Mouse (Mus musculus): ENCODE measurements around the gene Tex9.

Gene Tex9

DNA sequence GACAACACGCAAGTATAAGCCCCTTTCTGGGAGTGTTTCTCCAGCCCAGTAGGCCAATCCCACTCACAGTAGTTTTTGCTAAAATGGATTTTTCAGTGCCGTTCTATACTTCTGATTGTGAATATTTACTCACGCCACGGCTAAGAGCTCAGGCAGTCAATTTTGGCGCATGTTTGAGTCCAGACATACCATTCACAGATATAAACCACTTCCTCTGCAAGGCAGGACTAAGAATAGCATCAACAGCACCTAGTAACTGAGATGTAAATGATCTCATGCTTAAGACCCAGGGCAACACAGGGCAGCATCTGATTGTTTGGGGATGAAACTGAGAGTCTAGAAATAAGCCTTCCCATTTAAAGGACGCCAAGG is at the start of gene Tex9:
Tex9 (minus strand) TSS at position 19 of the 372 bp plus-strand sequence.
- DNase-seq (ENCODE audit: low spot score in 2 of 2): no peak

DNA sequence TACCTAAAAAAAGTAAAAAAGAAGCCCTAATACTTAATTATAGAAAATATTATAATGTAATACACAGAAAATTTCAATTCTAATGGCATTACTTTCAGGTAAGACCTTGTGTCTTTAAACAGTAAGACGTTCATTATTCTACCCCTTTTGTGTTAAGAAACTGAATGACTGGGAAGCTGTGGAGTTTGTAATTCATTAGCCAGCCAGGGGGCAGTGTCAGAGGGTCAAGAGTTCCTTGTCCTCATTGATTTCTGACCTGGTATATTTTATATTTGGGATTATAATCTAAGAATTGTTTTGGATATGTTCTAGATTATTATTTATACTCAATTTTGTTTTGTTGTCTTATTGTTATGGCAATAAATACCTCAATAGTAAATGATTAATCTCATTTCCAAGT is 45.1 kb upstream of the Tex9 start:
- no peak for DNase-seq (ENCODE audit: low spot score in 2 of 2)

DNA sequence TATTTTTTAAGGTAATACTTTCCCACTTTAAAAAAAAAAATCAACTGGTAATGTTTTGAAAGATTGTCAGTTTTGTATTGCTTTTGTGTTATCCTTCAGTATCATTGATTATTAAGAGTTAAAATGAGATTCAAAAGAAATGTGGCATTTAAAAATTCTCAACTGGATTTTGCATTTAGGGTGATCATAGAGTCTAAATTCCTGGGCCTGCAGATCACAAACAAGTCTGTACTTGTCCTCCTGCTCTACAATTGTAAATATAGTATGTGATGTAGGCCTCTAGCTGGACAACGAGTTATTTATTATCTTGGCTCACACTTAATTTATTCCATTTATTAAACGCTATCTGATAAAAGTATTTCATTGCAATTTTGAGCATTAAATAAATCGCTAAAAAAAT is 43.4 kb upstream of the Tex9 start:
- no peak for DNase-seq (ENCODE audit: low spot score in 2 of 2)

DNA sequence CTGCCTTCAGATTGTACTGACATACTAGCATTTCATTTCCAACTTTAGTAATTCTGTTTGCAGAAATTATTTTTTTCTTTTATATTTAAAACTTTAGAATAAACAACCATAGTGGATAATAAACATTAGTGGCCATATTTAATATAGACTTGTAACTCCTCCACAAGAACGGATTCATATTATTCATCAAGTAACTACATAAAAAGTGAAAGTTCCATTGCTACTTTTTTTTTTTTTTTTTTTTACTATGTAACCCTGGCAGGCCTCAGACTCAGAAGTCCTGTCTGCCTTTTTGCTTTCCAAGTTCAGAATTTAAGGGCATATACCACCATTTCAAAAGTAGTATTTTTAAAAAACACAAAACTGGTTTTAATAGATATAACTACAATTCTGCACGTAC is 43.0 kb upstream of the Tex9 start:
- no peak for DNase-seq (ENCODE audit: low spot score in 2 of 2)

DNA sequence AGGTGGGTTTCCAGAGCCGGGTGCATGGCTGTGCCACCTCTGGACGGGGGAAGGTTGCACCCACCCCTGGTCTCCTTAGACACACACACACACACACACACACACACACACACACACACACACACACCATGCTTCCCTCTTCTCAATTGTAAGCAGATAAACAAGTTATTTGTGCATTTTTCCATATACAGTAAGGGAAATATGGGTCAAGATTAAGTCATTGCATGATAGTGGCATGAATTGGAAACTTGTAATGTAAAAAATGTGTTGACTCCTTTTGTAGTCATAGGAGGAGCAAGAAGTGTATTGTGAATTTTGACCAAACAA is 41.0 kb upstream of the Tex9 start:
- DNase-seq (ENCODE audit: low spot score in 2 of 2): no peak

DNA sequence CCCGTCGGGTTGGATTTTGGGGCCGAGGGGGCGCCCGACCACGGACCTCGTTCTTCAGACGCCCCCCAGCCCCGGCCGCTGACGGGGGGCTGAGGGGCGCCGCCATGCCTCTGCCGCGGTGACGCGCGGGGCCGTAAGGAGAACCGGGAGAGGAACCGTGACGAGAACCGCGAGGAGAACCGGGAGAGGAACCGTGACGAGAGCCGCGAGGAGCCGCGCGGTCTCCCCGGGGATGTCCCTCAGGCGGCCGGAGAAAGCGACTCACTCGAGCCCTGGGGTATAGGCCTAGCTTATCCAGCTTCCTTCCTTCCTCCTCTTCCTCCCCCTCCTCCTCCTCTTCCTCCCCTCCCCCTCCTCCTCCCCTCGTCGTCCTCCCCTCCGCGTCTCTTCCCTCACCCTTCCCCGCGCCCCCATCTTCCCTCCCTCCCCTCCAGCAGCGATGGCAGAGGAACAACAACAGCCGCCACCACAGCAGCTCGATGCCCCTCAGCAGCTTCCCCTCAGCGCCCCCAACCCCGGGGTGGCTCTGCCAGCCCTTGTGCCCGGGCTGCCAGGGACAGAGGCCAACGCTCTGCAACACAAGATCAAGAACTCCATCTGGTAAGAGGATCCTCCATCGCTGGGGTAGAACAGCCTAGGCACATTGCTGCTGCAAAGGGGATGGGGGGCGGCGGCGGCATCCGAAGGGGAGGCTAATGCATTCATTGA is 40.5 kb upstream of the Tex9 start:
- peak; percentile 54 to 84 for DNase-seq (ENCODE audit: low spot score in 2 of 2)

DNA sequence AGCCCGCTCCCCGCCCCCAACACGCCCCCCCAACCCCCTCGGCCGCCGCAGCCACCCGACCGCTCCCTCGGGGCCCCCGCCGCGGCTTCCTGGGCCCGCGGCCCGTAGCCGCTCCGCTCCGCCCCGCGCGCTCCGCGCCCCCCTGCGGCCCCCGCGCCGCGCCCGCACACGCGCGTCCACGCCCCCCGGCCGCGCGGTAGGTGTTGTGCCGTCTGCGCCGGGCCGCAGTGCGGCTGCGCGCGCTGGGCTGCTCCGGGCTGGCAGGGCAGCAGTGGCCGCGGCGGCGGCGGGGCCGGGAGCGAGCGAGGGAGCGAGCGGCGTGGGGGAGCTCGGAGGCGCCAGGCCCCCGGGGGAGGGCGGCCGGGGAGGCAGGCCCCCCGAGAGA is 40.0 kb upstream of the Tex9 start, which contains the start of gene Rfx7:
Rfx7 (plus strand) TSS at position 245 of the 385 bp plus-strand sequence.
- peak; percentile 76 to 88 for DNase-seq (ENCODE audit: low spot score in 2 of 2)

DNA sequence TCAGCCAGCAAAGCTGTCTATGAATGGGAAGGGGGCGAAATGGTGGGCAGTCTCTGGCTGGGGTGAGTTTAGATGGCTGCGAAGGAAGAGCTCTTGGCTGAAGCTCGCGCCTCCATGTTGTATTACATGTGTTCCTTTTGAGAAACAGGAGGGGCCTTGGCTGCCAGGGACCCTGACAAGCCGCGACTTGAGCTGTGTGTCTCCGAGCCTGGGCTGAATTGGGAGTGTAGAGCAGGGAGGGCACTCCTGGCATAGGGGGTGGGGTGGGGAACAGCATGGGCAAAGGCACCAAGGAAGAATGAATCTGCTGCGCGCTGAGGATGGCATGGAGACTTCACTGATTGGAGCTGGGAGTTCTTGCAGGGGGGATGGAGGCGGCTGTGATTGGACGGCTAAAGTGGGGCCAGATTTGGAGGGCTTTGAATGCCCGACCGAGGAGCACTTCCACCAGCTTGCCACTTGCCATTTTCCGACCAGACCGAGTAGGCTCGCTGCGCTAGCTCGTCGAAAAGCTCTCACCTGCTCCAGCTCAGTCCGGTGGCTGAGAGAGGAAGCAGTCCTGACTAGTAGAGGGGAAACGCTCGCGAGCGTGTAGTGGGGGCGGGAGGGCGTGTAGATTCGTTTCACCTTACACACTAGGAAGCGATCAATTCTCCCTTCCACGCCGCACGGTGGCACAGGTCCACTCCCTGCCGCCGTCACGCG is 39.4 kb upstream of the Tex9 start:
- peak; percentile 74 to 87 for DNase-seq (ENCODE audit: low spot score in 2 of 2)

DNA sequence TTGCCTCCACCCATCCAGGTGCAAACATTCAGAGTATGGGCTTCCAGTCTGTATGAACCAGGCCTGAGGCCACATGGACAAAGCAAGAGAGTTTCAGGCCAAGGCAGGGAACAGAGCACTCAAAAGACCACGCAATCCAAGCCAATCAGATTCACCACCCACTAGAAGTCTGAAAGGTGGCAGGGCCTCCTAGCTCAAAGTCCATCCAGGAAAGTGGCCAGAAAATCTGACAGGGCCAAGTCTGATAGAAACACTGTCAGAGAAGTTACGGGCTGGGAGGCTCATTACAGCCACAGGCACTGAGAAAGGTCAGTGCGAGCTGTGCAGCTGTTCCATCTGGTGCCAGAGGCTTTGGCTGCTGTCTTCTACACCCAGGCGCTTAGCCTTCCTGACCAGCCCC is 38.8 kb upstream of the Tex9 start:
- DNase-seq (ENCODE audit: low spot score in 2 of 2): peak; percentile 22 to 63

DNA sequence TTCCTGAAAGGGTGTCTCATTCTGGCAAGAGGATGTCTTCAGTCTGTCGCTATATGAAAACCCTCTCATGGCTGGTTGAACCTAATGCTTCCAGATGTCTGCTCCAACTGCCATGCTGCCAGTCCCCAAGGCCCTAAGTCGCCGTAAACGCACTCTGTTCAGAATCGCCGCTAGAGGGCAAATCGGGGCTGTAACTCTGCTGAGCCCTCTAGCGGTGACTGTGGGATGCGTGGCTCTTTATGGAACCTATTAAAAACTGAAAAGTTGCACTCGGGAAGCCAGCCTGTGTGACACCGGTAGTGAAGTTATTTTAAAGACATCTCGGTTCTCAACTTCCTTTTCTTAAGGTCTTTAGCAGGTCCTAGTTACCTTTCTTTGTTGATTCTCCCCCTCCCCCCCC is 38.2 kb upstream of the Tex9 start:
- peak; percentile 89 to 95 for DNase-seq (ENCODE audit: low spot score in 2 of 2)

DNA sequence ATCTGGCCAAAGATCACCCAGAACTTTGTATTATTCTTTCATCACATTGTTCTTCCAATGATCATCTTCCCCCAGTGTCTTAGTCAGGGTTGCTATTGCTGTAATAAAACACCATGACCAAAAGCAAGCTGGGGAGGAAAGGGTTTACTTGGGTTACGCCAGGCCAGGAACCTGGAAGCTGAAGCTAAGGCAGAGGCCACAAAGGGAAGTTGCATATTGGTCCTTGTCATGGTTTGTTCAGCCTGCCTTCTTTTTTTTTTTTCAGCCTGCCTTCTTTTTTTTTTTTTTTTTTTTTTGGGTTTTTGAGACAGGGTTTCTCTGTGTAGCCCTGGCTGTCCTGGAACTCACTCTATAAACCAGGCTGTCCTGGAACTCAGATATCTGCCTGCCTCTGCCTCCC is 34.1 kb upstream of the Tex9 start:
- no peak for DNase-seq (ENCODE audit: low spot score in 2 of 2)

DNA sequence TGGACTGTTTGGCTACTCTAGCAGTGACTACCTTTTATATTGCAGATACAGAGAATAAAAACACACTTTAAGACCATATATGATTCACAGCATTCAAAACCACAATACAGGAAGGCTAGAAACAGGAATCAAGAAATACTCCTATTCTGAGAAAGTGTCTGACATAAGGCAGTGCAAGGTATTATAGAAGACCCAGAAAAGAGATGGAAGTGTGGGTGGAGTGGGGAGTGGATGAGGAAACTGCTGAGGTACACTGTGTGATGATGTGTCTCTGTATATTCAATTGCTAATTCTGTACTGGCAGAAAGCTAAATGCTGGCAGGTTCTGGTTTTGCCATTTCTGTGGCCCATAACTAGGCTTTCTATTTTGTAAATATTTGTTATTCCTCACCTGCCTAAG is 28.8 kb upstream of the Tex9 start:
- no peak for DNase-seq (ENCODE audit: low spot score in 2 of 2)

DNA sequence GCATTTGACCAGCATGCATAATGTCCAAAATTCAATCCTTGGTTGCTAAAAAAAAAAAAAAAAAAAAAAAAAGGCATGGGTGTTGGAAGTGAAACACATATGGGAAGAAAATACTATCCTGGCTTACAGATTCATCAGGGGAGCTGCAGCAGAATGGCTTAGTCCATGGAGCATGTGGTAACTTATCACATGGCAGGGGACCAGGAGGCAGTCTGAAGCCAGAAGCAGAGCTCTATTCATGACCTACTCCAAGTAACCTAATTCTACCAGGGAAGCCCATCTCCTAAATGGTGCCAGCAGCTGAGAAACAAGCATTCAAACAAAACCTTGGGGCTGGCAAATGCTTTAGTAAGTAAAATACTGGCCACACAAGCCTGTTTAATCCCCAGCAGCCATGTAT is 27.2 kb upstream of the Tex9 start:
- DNase-seq (ENCODE audit: low spot score in 2 of 2): no peak

DNA sequence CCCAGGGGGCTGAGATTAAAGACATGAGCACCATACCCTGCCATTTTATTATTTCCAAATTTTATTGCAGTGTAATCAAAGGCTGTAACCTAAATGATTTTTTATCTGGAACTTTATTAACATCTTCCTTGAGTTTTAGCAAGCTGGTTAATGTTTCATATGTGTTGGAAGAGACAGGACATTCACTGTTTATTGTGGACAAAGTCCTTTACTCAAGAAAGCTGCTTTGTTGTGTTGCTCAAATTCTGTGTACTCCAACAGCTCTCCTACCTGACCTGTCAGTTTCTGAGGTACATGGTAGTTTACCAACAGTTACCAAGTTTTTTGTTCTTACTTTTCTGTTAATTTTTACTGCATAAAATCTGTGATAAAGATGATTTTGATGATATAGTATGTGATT is 23.4 kb upstream of the Tex9 start:
- DNase-seq (ENCODE audit: low spot score in 2 of 2): no peak

DNA sequence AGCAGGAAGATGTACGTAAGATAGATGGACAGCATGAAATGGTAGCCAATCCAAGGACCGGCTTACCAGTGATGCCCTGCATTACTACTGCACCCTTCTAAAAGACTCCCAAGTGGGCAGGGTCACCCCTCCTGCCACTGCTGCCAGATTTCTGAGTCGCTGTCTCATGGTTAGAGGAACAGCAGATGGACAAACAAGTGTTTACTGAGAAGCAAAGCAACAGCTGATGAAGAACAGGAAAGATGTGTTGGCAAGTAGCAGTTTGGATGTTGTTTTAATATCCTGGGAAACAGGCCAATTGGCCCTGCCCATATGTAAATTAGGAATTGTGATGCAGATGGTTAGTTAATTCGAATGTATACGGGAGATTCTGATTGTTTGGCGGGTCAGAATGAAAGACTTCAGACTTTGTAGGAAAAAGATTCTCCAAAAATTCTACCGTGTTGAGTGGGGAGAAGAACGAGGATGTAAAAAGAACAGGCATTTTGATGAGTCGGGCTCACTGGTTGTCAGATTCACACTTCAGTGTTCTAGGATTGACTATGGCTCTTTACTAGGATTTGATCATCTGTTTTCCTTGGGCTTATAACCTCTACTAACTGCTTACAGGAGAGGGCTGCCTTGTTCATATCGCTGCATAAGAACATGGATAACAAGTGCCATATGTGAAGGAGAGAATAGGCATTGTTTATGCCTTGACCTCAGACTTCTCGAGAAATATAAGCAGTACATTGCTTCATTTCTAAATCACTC is 20.4 kb upstream of the Tex9 start:
- DNase-seq (ENCODE audit: low spot score in 2 of 2): no peak

DNA sequence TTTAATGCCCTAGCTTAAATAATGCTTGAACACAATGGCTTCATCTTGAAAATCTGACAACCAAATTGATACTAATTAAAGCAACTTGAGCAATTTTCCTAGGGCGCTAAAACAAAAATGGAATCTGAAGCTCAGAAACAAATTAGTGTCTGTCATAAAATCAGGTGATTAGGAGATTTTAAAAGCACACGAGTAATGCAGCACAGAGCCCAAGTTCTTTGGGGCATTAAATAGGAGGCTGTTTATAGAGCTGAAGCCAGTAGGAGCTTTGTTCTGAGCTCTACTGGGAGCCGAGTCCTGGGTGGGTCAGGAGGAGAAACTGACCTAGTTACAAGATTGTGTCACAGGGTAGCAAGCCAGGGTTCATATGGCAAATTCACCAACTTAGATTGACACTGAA is 5.2 kb upstream of the Tex9 start:
- DNase-seq (ENCODE audit: low spot score in 2 of 2): no peak

DNA sequence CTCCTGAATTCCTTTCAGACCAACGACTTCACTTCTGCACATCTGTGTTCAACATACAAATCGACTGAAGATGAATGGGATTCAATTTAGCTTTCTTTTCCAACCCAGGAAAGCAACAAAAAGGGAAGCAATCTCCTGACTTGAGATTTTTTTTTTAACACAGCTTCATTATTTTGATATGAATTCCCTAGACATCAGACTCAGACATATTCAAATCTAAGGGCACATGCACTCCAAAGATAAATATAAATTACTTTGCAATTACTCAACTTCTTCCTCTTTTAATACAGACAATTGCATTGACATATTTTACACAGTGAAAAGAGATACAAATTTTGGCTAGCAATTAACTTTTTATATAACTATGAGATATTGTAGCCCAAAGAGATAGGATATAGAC is 4.7 kb upstream of the Tex9 start:
- no peak for DNase-seq (ENCODE audit: low spot score in 2 of 2)

DNA sequence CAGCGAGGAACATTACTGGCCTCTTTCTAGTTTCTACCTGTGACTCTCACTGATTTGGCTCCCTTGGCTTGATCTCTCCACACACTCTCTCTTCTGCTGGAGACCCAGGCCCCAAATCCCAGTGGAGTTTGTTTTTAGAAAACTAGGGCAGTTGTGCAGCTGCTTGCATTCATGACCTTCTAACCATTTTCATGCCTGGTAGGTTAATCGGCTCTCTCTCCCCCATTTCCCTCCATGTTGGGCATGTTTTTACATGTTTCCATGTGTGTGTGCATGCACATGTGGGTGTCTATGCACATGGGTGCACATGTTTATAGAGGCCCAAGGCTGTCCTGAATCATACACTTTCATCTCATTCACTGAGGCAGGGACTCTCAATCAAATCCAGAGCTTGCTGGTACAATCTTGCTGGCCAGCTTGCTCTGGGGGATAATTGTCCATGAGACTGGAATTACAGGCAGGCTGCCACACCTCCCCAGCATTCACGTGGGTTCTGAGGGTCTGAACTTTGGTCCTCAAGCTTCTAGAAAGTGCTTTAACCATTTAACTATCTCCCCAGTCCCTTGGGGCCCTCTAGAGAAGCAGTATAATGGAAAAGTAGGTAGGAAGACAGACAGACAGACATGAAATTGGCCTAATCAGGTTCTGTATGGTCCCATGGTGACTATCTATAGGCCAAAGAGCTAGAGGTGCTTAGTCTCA is 2.1 kb upstream of the Tex9 start:
- DNase-seq (ENCODE audit: low spot score in 2 of 2): no peak

DNA sequence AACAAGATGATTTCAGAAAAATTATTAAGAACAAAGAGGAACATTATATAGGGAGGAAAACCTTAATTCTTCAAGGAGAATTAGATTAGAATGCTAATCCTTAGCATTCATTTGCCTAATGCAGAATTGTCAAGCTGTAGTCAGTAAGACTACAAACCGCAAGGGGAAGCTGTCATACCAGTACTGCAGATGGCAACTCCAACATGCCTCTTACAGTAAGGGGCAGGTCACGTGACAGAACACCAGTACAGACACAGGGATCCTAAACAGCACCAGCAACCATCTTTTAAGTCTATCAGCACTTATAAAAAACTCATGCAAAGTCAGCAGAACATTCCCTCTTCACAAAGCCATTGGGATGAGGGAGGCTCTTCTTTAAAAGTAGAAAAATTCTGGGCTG is 1.5 kb upstream of the Tex9 start:
- peak in 1 of 2 experiments; percentile 28 for DNase-seq (ENCODE audit: low spot score in 2 of 2)

DNA sequence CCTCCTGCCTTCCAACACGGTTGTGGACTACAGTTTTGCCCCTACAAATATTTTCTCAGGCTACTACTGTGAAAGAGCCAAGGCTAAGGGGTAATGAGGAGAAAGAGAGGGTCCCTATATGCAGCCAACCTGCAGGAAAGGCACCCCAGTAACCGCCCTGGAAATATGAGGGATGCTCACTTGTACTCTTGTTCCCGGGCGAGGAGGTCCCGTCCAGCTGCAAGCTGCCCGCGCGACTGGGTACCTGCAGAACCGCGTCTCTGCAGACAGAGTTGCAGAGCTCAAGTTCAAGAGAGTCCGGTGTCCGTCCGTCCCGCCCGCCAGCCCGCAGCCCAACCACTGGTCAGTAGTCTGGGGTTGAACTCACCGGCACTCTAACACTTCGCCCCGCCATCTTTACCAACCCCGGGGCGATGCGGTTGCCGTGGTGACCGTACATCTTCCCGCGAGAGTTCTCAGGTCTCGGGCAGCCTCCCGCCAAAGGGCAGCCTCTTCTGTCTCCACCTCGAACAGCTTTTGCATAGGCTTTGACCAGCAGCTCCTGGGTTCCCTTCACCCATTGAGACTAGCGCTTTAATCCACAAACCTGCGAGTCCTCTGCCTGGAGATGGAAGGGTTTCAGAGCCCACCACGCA is 336 bp downstream of the Tex9 start:
- DNase-seq (ENCODE audit: low spot score in 2 of 2): peak; percentile 92 to 96

DNA sequence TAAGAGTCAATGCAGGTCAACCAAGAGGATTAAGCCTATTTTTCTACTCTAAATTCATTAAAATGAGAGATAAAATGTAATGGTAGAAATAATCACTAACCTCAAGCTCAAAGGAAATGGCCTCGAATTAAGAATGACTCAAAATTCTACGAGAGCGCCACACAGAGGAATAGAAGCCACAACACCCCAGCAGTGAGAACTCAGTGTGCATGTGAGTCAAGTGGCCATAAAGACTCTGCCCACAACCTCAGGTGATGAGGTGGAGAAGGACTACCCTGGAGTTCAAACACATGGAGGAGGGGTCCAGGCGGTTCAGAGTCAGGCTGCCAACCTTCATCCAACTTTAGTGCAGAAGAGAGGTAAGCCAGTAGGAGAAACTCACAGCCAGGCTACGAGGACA is 2.9 kb downstream of the Tex9 start:
- peak in 1 of 2 experiments; percentile 46 for DNase-seq (ENCODE audit: low spot score in 2 of 2)

DNA sequence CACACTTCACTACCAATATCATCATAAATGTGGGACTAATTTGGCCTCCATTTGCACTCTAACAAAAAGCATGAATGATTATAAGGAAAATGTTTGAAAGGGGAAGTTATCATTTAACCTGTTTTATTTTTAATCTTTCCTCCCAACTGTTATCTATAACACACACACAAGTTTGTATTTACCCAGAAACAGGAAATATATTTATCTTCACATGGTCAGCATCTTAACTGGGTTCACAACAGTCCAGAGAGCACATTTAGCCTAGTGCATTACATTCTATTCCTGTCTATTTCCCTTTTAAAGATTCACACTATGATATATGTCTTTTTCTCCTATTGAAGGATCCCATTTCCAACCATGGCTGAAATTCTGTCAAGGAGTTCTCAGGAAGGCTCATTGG is 3.5 kb downstream of the Tex9 start:
- no peak for DNase-seq (ENCODE audit: low spot score in 2 of 2)
